Mouse (Mus musculus) ES-E14 (cell line): ENCODE data around the gene Csrp1. TPM values are rescaled to one million over a fixed set of nuclear protein-coding genes. Genes with fewer than 3 reads are reported as not detected.

Source experiments
- DNase-seq: peaks from one replicate; pipeline ENCODE4 v3.0.0-alpha.2; 2013; ENCODE audit warnings: low read depth, low spot score
- H3K27ac ChIP-seq: 2 replicates; pipeline ENCODE4 v1.5.1; 2012; ENCODE audit warnings: low read depth, mild to moderate bottlenecking, low read length, moderate library complexity, mixed read lengths; ENCODE audit not compliant: poor library complexity, insufficient read depth, severe bottlenecking
- H3K36me3 ChIP-seq: 2 replicates; pipeline ENCODE4 v1.6.1; 2012; ENCODE audit warnings: mild to moderate bottlenecking, low read length, moderate library complexity, mixed read lengths; ENCODE audit not compliant: control insufficient read depth, poor library complexity, insufficient read depth, severe bottlenecking
- H3K4me1 ChIP-seq, 2 experiments: fragments of 150-350 bp in 1 of 2; sonication (generic) in 1 of 2; 2 replicates each; pipeline ENCODE4 v1.6.1; 2012; ENCODE audit warnings: low read length in 2 of 2, mild to moderate bottlenecking in 1 of 2, mixed read lengths in 1 of 2; ENCODE audit not compliant: control insufficient read depth in 2 of 2, insufficient read depth in 2 of 2, poor library complexity in 1 of 2
- H3K4me3 ChIP-seq, 2 experiments: fragments of 150-350 bp in 1 of 2; sonication (generic) in 1 of 2; 2 replicates each; pipeline ENCODE4 v1.5.1; 2012; ENCODE audit warnings: low read length in 2 of 2, low read depth in 1 of 2, mild to moderate bottlenecking in 1 of 2, mixed read lengths in 1 of 2; ENCODE audit not compliant: insufficient read depth in 1 of 2, poor library complexity in 1 of 2, severe bottlenecking in 1 of 2
- H3K9ac ChIP-seq: 2 replicates; pipeline ENCODE4 v1.6.1; 2012; ENCODE audit warnings: low read depth, mild to moderate bottlenecking, low read length, mixed read lengths; ENCODE audit not compliant: poor library complexity, insufficient read depth, severe bottlenecking
- H3K9me3 ChIP-seq: fragments of 150-350 bp; sonication (generic); 2 replicates; pipeline ENCODE4 v1.6.1; 2012; ENCODE audit warnings: low read depth, mild to moderate bottlenecking, low read length; ENCODE audit not compliant: control insufficient read depth, insufficient read depth
- CHD2 ChIP-seq: IDR thresholded peaks from 2 replicates; pipeline ENCODE4 v1.6.1; 2014; ENCODE audit warnings: mild to moderate bottlenecking, low read depth, low read length, inconsistent platforms
- HCFC1 ChIP-seq: IDR thresholded peaks from 2 replicates; pipeline ENCODE4 v1.6.1; 2012; ENCODE audit warnings: low read length, inconsistent platforms, borderline replicate concordance; ENCODE audit not compliant: insufficient read depth
- MAFK ChIP-seq: IDR thresholded peaks from 2 replicates; pipeline ENCODE4 v1.6.1; 2014; ENCODE audit warnings: mild to moderate bottlenecking, low read depth, low read length, inconsistent platforms; ENCODE audit not compliant: insufficient read depth
- ZC3H11A ChIP-seq: IDR thresholded peaks from 2 replicates; pipeline ENCODE4 v1.6.1; 2012; ENCODE audit warnings: low read depth, mild to moderate bottlenecking, inconsistent platforms, low read length, borderline replicate concordance
- ZNF384 ChIP-seq: IDR thresholded peaks from 2 replicates; pipeline ENCODE4 v1.6.1; 2012; ENCODE audit warnings: low read depth, low read length, inconsistent platforms
- in situ Hi-C, 2 experiments: fragments of 600-800 bp; cut with MboI; formaldehyde crosslinking; loops; one replicate each; pipeline ENCODE4 v1.15.1; 2025; ENCODE audit warnings: low sequenced_read_pairs in 2 of 2, inconsistent platforms in 1 of 2; ENCODE audit not compliant: unreplicated experiment in 2 of 2
- total RNA-seq: library from RNA; depleted of rRNA; stranded (reverse); fragments of 300-350 nt; gene quantifications from 2 replicates; pipeline ENCODE4 v1.2.3, GENCODE M21; 2012; rRNA removed

Csrp1 gene
- total RNA-seq, 1 experiment, result 131 TPM

GRCm38 (mm10) chr1:135799109-135799627 is 79.3 kb downstream of the Csrp1 start:
- H3K36me3 ChIP-seq, result no peaks in the 10 kb centered on the region
- no peak for TF ChIP-seq CHD2
- no peak for TF ChIP-seq MAFK
- no peak for TF ChIP-seq ZC3H11A
- TF ChIP-seq HCFC1, result no peak
- no peak for TF ChIP-seq ZNF384
- H3K9me3 ChIP-seq, result no peaks in the 10 kb centered on the region
- no peak overlapping the region for H3K27ac ChIP-seq
- no peak for DNase-seq
- peaks cover 2 to 11% of the 10 kb centered on the region in 2 experiments; a peak in 3 of 4 replicates for H3K4me1 ChIP-seq
- no peak overlapping the region for H3K9ac ChIP-seq
- in situ Hi-C loops, result no loop called here
- no peak overlapping the region for H3K4me3 ChIP-seq

GRCm38 (mm10) chr1:135800192-135800950 is 80.5 kb downstream of the Csrp1 start:
- in situ Hi-C loops, result no loop called here
- Histone ChIP-seq H3K4me3 (no peak overlapping the region), H3K9me3 (no peaks in the 10 kb centered on the region), H3K9ac (no peak overlapping the region), H3K27ac (no peak overlapping the region), H3K4me1 (peaks cover under 1% of the 10 kb centered on the region in 2 experiments; a peak in 1 of 4 replicates), H3K36me3 (no peaks in the 10 kb centered on the region)
- TF ChIP-seq MAFK (no peak), HCFC1 (no peak), CHD2 (no peak), ZC3H11A (no peak), ZNF384 (no peak)
- DNase-seq, result no peak

Other genes with a start within 250 kb of the Csrp1 start
- gene Nav1, start 112.8 kb upstream of the Csrp1 start, total RNA-seq, result 10.4 and 11.4 TPM in 2 replicates
- 51.1 and 70.7 TPM in 2 replicates for gene Phlda3, start 46.1 kb downstream of the Csrp1 start, total RNA-seq
- 1.1 and 1.6 TPM in 2 replicates for gene Tnni1, start 59.4 kb downstream of the Csrp1 start, total RNA-seq
- 5.2 and 9.0 TPM in 2 replicates for gene Lad1, start 98.5 kb downstream of the Csrp1 start, total RNA-seq
- 0.69 and 2.5 TPM in 2 replicates for gene Tnnt2, start 116.3 kb downstream of the Csrp1 start, total RNA-seq
- 0.05 and 0.09 TPM in 2 replicates for gene Pkp1, start 199.1 kb downstream of the Csrp1 start, total RNA-seq